Mouse (Mus musculus) CH12.LX (cell line): ENCODE results near the gene Sall4. TPM values are rescaled to one million over a fixed set of nuclear protein-coding genes. Genes with fewer than 3 reads are reported as not detected.

Experiments
- DNase-seq: peaks from one replicate; pipeline ENCODE4 v3.0.0-alpha.2; 2013; ENCODE audit errors: extremely low read depth
- H3K27ac ChIP-seq: 2 replicates; pipeline ENCODE4 v1.5.1; 2012; ENCODE audit warnings: low read depth, mild to moderate bottlenecking, control low read depth, moderate library complexity; ENCODE audit not compliant: insufficient read depth
- H3K27me3 ChIP-seq: replicated peaks from 2 replicates; pipeline ENCODE3; 2012; ENCODE audit warnings: inconsistent platforms
- H3K36me3 ChIP-seq, 2 experiments: replicated peaks in 1 of 2; 2 replicates each; pipeline versions ENCODE3 to v1.6.1; 2012; ENCODE audit warnings: inconsistent platforms in 1 of 2, low read length in 1 of 2, mild to moderate bottlenecking in 1 of 2, mixed read lengths in 1 of 2, moderate library complexity in 1 of 2; ENCODE audit not compliant: control insufficient read depth in 1 of 2, insufficient read depth in 1 of 2
- H3K4me1 ChIP-seq, 2 experiments: 2 replicates each; pipeline ENCODE4 v1.6.1; 2012; ENCODE audit warnings: inconsistent platforms in 1 of 2, moderate library complexity in 1 of 2; ENCODE audit not compliant: insufficient read depth in 2 of 2, control insufficient read depth in 1 of 2
- H3K4me2 ChIP-seq: 2 replicates; pipeline ENCODE4 v1.6.1; 2012; ENCODE audit warnings: low read depth, mild to moderate bottlenecking, control low read depth; ENCODE audit not compliant: poor library complexity, insufficient read depth, severe bottlenecking
- H3K4me3 ChIP-seq, 3 experiments: fragments of 150-350 bp in 1 of 3; sonication (generic) in 1 of 3; replicated peaks in 1 of 3; 2 replicates each; pipeline versions ENCODE3 to v1.5.1; 2011 to 2012; ENCODE audit warnings: low read depth in 2 of 3, low read length in 2 of 3, mild to moderate bottlenecking in 2 of 3, moderate library complexity in 2 of 3, control low read depth in 1 of 3, improper control_type of control experiment in 1 of 3, inconsistent platforms in 1 of 3, mixed read lengths in 1 of 3; ENCODE audit not compliant: poor library complexity in 1 of 3
- H3K79me2 ChIP-seq: replicated peaks from 2 replicates; pipeline ENCODE4 v1.6.1; 2012; ENCODE audit warnings: mild to moderate bottlenecking, moderate library complexity; ENCODE audit not compliant: control insufficient read depth, poor library complexity, insufficient read depth, severe bottlenecking; ENCODE audit errors: extremely low read depth
- H3K9ac ChIP-seq: 2 replicates; pipeline ENCODE4 v1.6.1; 2012; ENCODE audit warnings: low read depth, mild to moderate bottlenecking, control low read depth, moderate library complexity; ENCODE audit not compliant: insufficient read depth
- H3K9me3 ChIP-seq: replicated peaks from 2 replicates; pipeline ENCODE3; 2012; ENCODE audit warnings: low read length, inconsistent platforms, mixed read lengths
- BHLHE40 ChIP-seq: IDR thresholded peaks from 2 replicates; pipeline ENCODE4 v1.6.1; 2011; ENCODE audit warnings: mild to moderate bottlenecking, low read depth, low read length, improper control_type of control experiment
- CHD1 ChIP-seq: IDR thresholded peaks from 2 replicates; pipeline ENCODE4 v1.6.1; 2012; ENCODE audit warnings: low read depth, low read length, improper control_type of control experiment, inconsistent platforms
- CHD2 ChIP-seq: IDR thresholded peaks from 2 replicates; pipeline ENCODE4 v1.6.1; 2011; ENCODE audit warnings: low read length, improper control_type of control experiment
- CTCF ChIP-seq, 2 experiments: IDR thresholded peaks in 1 of 2; conservative IDR thresholded peaks in 1 of 2; 2 replicates each; pipeline ENCODE4 v1.5.1; 2011 to 2012; ENCODE audit warnings: low read depth in 2 of 2, low read length in 2 of 2, improper control_type of control experiment in 1 of 2, inconsistent platforms in 1 of 2, mild to moderate bottlenecking in 1 of 2, moderate library complexity in 1 of 2
- E2F4 ChIP-seq: IDR thresholded peaks from 2 replicates; pipeline ENCODE4 v1.6.1; 2011; ENCODE audit warnings: low read depth, low read length, improper control_type of control experiment; ENCODE audit not compliant: insufficient replicate concordance
- EP300 ChIP-seq: IDR thresholded peaks from 2 replicates; pipeline ENCODE4 v1.6.1; 2011; ENCODE audit warnings: low read length, improper control_type of control experiment
- GABPA ChIP-seq: IDR thresholded peaks from 2 replicates; pipeline ENCODE4 v1.6.1; 2012; ENCODE audit warnings: low read depth, low read length, improper control_type of control experiment, inconsistent platforms; ENCODE audit not compliant: insufficient replicate concordance
- JUND ChIP-seq: conservative IDR thresholded peaks from 2 replicates; pipeline ENCODE4 v1.6.1; 2011; ENCODE audit warnings: low read depth, low read length, improper control_type of control experiment
- MXI1 ChIP-seq: IDR thresholded peaks from 2 replicates; pipeline ENCODE4 v1.6.1; 2011; ENCODE audit warnings: mild to moderate bottlenecking, low read depth, low read length, improper control_type of control experiment
- NELFE ChIP-seq: IDR thresholded peaks from 2 replicates; pipeline ENCODE4 v1.6.1; 2011; ENCODE audit warnings: low read depth, low read length, improper control_type of control experiment
- PAX5 ChIP-seq: IDR thresholded peaks from 2 replicates; pipeline ENCODE4 v1.6.1; 2012; ENCODE audit warnings: low read length, inconsistent platforms, mixed read lengths
- POLR2AphosphoS2 ChIP-seq: IDR thresholded peaks from 2 replicates; pipeline ENCODE4 v1.6.1; 2011; ENCODE audit warnings: low read depth, low read length, improper control_type of control experiment
- RCOR1 ChIP-seq: conservative IDR thresholded peaks from 2 replicates; pipeline ENCODE4 v1.6.1; 2012; ENCODE audit warnings: low read depth, mild to moderate bottlenecking, inconsistent platforms, low read length, improper control_type of control experiment
- TBP ChIP-seq: conservative IDR thresholded peaks from 2 replicates; pipeline ENCODE4 v1.6.1; 2011; ENCODE audit warnings: low read depth, low read length, improper control_type of control experiment
- TCF12 ChIP-seq: IDR thresholded peaks from 2 replicates; pipeline ENCODE4 v1.6.1; 2014; ENCODE audit warnings: low read depth, mild to moderate bottlenecking, inconsistent platforms, low read length, improper control_type of control experiment
- UBTF ChIP-seq: IDR thresholded peaks from 2 replicates; pipeline ENCODE4 v1.6.1; 2012; ENCODE audit warnings: low read depth, mild to moderate bottlenecking, inconsistent platforms, low read length, improper control_type of control experiment, moderate library complexity
- USF1 ChIP-seq: IDR thresholded peaks from 2 replicates; pipeline ENCODE4 v1.6.1; 2014; ENCODE audit warnings: low read depth, mild to moderate bottlenecking, inconsistent platforms, low read length, improper control_type of control experiment
- ZC3H11A ChIP-seq: IDR thresholded peaks from 2 replicates; pipeline ENCODE4 v1.6.1; 2012; ENCODE audit warnings: low read depth, mild to moderate bottlenecking, inconsistent platforms, low read length, improper control_type of control experiment
- ZKSCAN1 ChIP-seq: IDR thresholded peaks from 2 replicates; pipeline ENCODE4 v1.6.1; 2012; ENCODE audit warnings: low read depth, inconsistent platforms, low read length, improper control_type of control experiment, borderline replicate concordance
- ZNF384 ChIP-seq: IDR thresholded peaks from 2 replicates; pipeline ENCODE4 v1.6.1; 2012; ENCODE audit warnings: low read depth, low read length, improper control_type of control experiment, inconsistent platforms
- dilution Hi-C: fragments of 300-500 bp; cut with MboI; formaldehyde crosslinking; loops from 2 replicates; pipeline ENCODE4 v1.14.3; 2020; ENCODE audit warnings: low sequenced_read_pairs; ENCODE audit not compliant: extremely low pct_unique_long_range_greater_than_20kb, extremely low pct_ligation_motif_present
- in situ Hi-C: fragments of 300-500 bp; cut with MboI; formaldehyde crosslinking; loops from 3 replicates; pipeline ENCODE4 v1.14.3; 2019; ENCODE audit warnings: low sequenced_read_pairs, low pct_ligation_motif_present, low pct_unique_long_range_greater_than_20kb, mixed read lengths
- polyA plus RNA-seq: library from polyadenylated mRNA; unstranded; fragments of >175 nt; gene quantifications from 2 replicates; pipeline ENCODE4 v1.2.1, GENCODE M21; 2012; ENCODE audit warnings: low read depth; ENCODE audit not compliant: insufficient read length
- total RNA-seq, 2 experiments: library from RNA; depleted of rRNA; stranded (reverse); fragments of 300-350 nt in 1 of 2; fragments of >200 nt in 1 of 2; gene quantifications; 2 replicates each; pipeline ENCODE4 v1.2.3; 2012 to 2014

Sall4 gene
- total and polyA plus RNA-seq, 3 experiments, result not detected

- peaks cover 12% of the 10 kb centered on the region for H3K27me3 ChIP-seq
- no peak overlapping the region for H3K27ac ChIP-seq
- H3K4me1 ChIP-seq, result no peaks in the 10 kb centered on the region
- no peak overlapping the region for H3K9ac ChIP-seq
- H3K4me2 ChIP-seq, result no peak overlapping the region
- no peak overlapping the region for H3K4me3 ChIP-seq
- no peaks in the 10 kb centered on the region for H3K36me3 ChIP-seq
- in situ Hi-C loops (no loop called here), dilution Hi-C loops (no loop called here)
- TF ChIP-seq UBTF (no peak), E2F4 (no peak), POLR2AphosphoS2 (no peak), USF1 (no peak), BHLHE40 (no peak), MXI1 (no peak), ZC3H11A (no peak), ZNF384 (no peak), CTCF (conservative IDR thresholded peaks at IDR 0.05 in 1 of 2, IDR thresholded peaks at IDR 0.05 in 1 of 2; ENCODE audit: low read depth in 2 of 2, low read length in 2 of 2) (no peak), RCOR1 (no peak), PAX5 (no peak), EP300 (no peak), TBP (no peak), CHD1 (no peak), GABPA (no peak), JUND (no peak)
- H3K9me3 ChIP-seq, result no peaks in the 10 kb centered on the region
- DNase-seq, result no peak
- no peaks in the 10 kb centered on the region for H3K79me2 ChIP-seq
These were observed 12.9 kb upstream of the Sall4 start for GRCm38 (mm10) chr2:168780596-168780995.

GRCm38 (mm10) chr2:168780024-168780423, 12.3 kb upstream of the Sall4 start:
- H3K9me3 ChIP-seq, result no peaks in the 10 kb centered on the region

More at GRCm38 (mm10) chr2:168780024-168780423, 12.3 kb upstream of the Sall4 start:
- no peak overlapping the region for H3K9ac ChIP-seq
- peaks cover 13% of the 10 kb centered on the region for H3K27me3 ChIP-seq
- no peaks in the 10 kb centered on the region for H3K4me1 ChIP-seq
- no peak for DNase-seq
- H3K4me2 ChIP-seq, result no peak overlapping the region
- H3K79me2 ChIP-seq, result no peaks in the 10 kb centered on the region
- H3K4me3 ChIP-seq, result no peak overlapping the region
- in situ Hi-C loops (no loop called here), dilution Hi-C loops (no loop called here)
- H3K27ac ChIP-seq, result no peak overlapping the region
- H3K36me3 ChIP-seq, result no peaks in the 10 kb centered on the region
- TF ChIP-seq ZKSCAN1, result no peak
- no peak for TF ChIP-seq NELFE
- TF ChIP-seq CHD2, result no peak
- no peak for TF ChIP-seq TCF12
- TF ChIP-seq E2F4, result no peak
